Mouse (Mus musculus): ENCODE data around the gene Olfr1274-ps.
"Not testable (repeated sequence)": the region's sequence is repeated elsewhere in the genome, so short reads cannot be mapped to it uniquely, and the experiment has no call there.

DNA sequence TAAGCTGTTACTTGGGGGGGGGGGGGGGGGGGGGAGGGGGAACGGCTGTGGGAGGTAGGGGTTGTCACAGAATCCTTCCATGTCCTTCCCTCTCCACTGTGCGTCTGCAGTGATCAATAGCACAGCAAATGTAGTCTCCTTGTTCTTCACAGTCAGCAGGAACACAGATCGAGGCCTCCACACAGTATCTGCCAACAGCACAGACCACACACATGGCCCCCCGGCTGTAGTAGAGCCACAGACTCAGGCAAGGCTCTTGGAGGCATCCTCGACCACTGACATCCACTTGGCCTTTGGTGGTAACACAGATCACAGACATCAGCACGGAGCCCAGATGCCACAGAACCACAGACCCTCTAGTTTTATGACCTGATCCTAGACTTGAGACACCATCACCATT is 47.4 kb upstream of the Olfr1274-ps start:
- not testable (repeated sequence) for TF ChIP-seq CTCF, EP300 (IDR thresholded peaks at IDR 0.05; ENCODE audit: low read depth)
